ENCODE assay signal across 12 mouse cellular contexts in genomic region chr8:126012334-126012733, GRCm38 (mm10). TPM values are rescaled to one million over a fixed set of nuclear protein-coding genes. Genes with fewer than 3 reads are reported as not detected.
DNase-seq lines count a peak whose midpoint lies in the region.
"Had no signal": no experiment of that assay in that cellular context is flagged by ENCODE, and none has a peak within 500 bp of the region (broad histone marks: within the 10 kb centered on the region; RNA-seq: fewer than 3 reads in every experiment).

No protein-coding gene starts in this region.

- DNase-seq in cerebellum, adult 11-12 months: peak; percentile 92
- peak; percentile 83 for DNase-seq in cerebellum, adult 8-10 months
- DNase-seq in cerebellum, postnatal 14 days: peak; percentile 78 to 86
- no peak for DNase-seq in layer of hippocampus, postnatal 14 days (ENCODE audit: low spot score in 2 of 2)
- no peak for DNase-seq in adrenal gland, postnatal 25 days
- DNase-seq in gastrocnemius, postnatal 25 days: no peak
- DNase-seq: adrenal gland, adult 8-10 months; heart, adult 18-20 months; heart, postnatal 10 days; heart, postnatal 4 days; kidney, adult 11 months; kidney, adult 9 months had no signal

RNA-seq across cellular contexts. Expression of gene Kcnk1, which starts 17.4 kb away (rescaled TPM):
- total RNA-seq in layer of hippocampus, postnatal 14 days (2021): 10 to 100 TPM; 82.8 to 86.9 TPM
- 1.8 TPM in 2 replicates for total RNA-seq in adrenal gland, postnatal 25 days (2021)
- total RNA-seq in gastrocnemius, postnatal 25 days (2021): 1 to 10 TPM in 1 of 2 experiments, under 1 TPM in 1; 0.13 to 1.0 TPM

Comparison
In these comparisons a context has a peak if more than half of its experiments do, and no peak if none do; other contexts are left out.
1. DNase-seq: peak in cerebellum, adult 11-12 months (single experiment), cerebellum, adult 8-10 months (single experiment) and cerebellum, postnatal 14 days (2 of 2); none in layer of hippocampus, postnatal 14 days (0 of 2), adrenal gland, postnatal 25 days (single experiment) and gastrocnemius, postnatal 25 days (single experiment).
2. RNA of gene Kcnk1, which starts 17.4 kb away (total RNA-seq): 82.8 to 86.9 TPM in layer of hippocampus, postnatal 14 days; 1.8 TPM in adrenal gland, postnatal 25 days and 0.13 to 1.0 TPM in gastrocnemius, postnatal 25 days; every median in the first group is over 10 times any median in the second.